18 mouse cellular contexts compared by ENCODE assay signal in genomic region chr5:121062930-121063584, GRCm38 (mm10). TPM values are rescaled to one million over a fixed set of nuclear protein-coding genes. Genes with fewer than 3 reads are reported as not detected.
DNase-seq lines count a peak whose midpoint lies in the region; ATAC-seq and TF ChIP-seq lines count a peak whose summit lies in the region.
"Had no signal": no experiment of that assay in that cellular context is flagged by ENCODE, and none has a peak within 500 bp of the region (broad histone marks: within the 10 kb centered on the region; RNA-seq: fewer than 3 reads in every experiment).

No protein-coding gene starts in this region.

- TF ChIP-seq POLR2A in thymus, adult 2 months (IDR thresholded peaks at IDR 0.05; ENCODE audit: control insufficient read depth, extremely low read depth, insufficient read depth, low read length, poor library complexity): no peak

- H3K27ac ChIP-seq in midbrain, postnatal 0 days (ENCODE audit: low read depth, low read length): peak overlapping the region; percentile 32; the same call in 1 of the 2 replicates
- H3K27ac ChIP-seq in midbrain, embryonic 13.5 days: no peak overlapping the region
- H3K27ac ChIP-seq in hindbrain, embryonic 13.5 days: peak overlapping the region; percentile 55
- no peak overlapping the region; the same call in 1 of the 2 replicates for H3K27ac ChIP-seq in neural tube, embryonic 15.5 days (replicated peaks)
- no peak overlapping the region for H3K27ac ChIP-seq in thymus, adult 2 months (ENCODE audit: control insufficient read depth, insufficient read depth, low read length)
- H3K27ac ChIP-seq: intestine, embryonic 15.5 days; limb, embryonic 13.5 days had no signal

- no peaks in the 10 kb centered on the region for H3K36me3 ChIP-seq in midbrain, postnatal 0 days (ENCODE audit: insufficient read depth, low read length)
- no peaks in the 10 kb centered on the region for H3K36me3 ChIP-seq in midbrain, embryonic 13.5 days
- no peaks in the 10 kb centered on the region for H3K36me3 ChIP-seq in hindbrain, embryonic 13.5 days
- H3K36me3 ChIP-seq in neural tube, embryonic 15.5 days: no peaks in the 10 kb centered on the region
- H3K36me3 ChIP-seq in thymus, adult 2 months (ENCODE audit: control insufficient read depth, insufficient read depth, low read length): no peaks in the 10 kb centered on the region
- H3K36me3 ChIP-seq: G1E; intestine, embryonic 15.5 days; limb, embryonic 13.5 days had no signal

- ATAC-seq in midbrain, postnatal 0 days (ENCODE audit: low FRiP score): peak; percentile 63
- ATAC-seq in midbrain, embryonic 13.5 days: no peak
- ATAC-seq in hindbrain, embryonic 13.5 days (ENCODE audit: low FRiP score): peak; percentile 61
- ATAC-seq in neural tube, embryonic 15.5 days (ENCODE audit: low FRiP score): peak; percentile 72
- ATAC-seq: intestine, embryonic 15.5 days had no signal

- peak; percentile 11 for DNase-seq in embryo, embryonic 10 days (ENCODE audit: low spot score)
- no peak for DNase-seq in embryo, embryonic 9.5 days (ENCODE audit: extremely low spot score)
- DNase-seq in midbrain, postnatal 0 days (ENCODE audit: low spot score): peak; percentile 87
- no peak for DNase-seq in left cerebral cortex, adult 18-20 months (ENCODE audit: low spot score in 2 of 2)
- DNase-seq in thymus, adult 2 months: no peak
- DNase-seq: lung, adult 18-20 months; right cerebral cortex, postnatal 14 days; thymus, postnatal 25 days had no signal

- no peak overlapping the region for H3K9ac ChIP-seq in midbrain, postnatal 0 days (replicated peaks; ENCODE audit: low read length, poor library complexity, severe bottlenecking)
- H3K9ac ChIP-seq in midbrain, embryonic 13.5 days (replicated peaks): no peak overlapping the region
- 0 out of 2 replicates have a peak overlapping the region, but pooled peaks have one; percentile 13 for H3K9ac ChIP-seq in hindbrain, embryonic 13.5 days
- no peak overlapping the region for H3K9ac ChIP-seq in neural tube, embryonic 15.5 days (replicated peaks)
- H3K9ac ChIP-seq: intestine, embryonic 15.5 days; limb, embryonic 13.5 days had no signal

- no peak for TF ChIP-seq CTCF in midbrain, postnatal 0 days (IDR thresholded peaks at IDR 0.05)
- no peak for TF ChIP-seq CTCF in thymus, adult 2 months (IDR thresholded peaks at IDR 0.05; ENCODE audit: borderline replicate concordance, control insufficient read depth, extremely low read depth, insufficient read depth, low read length, poor library complexity)

- 33% methylated on average over 4 of the region's 4 CpGs for WGBS in midbrain, postnatal 0 days
- 36% methylated on average over 4 of the region's 4 CpGs for WGBS in midbrain, embryonic 13.5 days
- 24% methylated on average over 4 of the region's 4 CpGs for WGBS in hindbrain, embryonic 13.5 days
- WGBS in neural tube, embryonic 15.5 days: 24% methylated on average over 4 of the region's 4 CpGs
- WGBS in thymus, adult 2 months: 58% methylated on average over 4 of the region's 4 CpGs

- no peaks in the 10 kb centered on the region; the same call in 1 of the 2 replicates for H3K4me1 ChIP-seq in midbrain, postnatal 0 days (ENCODE audit: insufficient read depth, low read length)
- H3K4me1 ChIP-seq in midbrain, embryonic 13.5 days (replicated peaks): peaks cover 16% of the 10 kb centered on the region
- peaks cover 16% of the 10 kb centered on the region for H3K4me1 ChIP-seq in hindbrain, embryonic 13.5 days (replicated peaks)
- peaks cover 15% of the 10 kb centered on the region for H3K4me1 ChIP-seq in neural tube, embryonic 15.5 days
- no peaks in the 10 kb centered on the region for H3K4me1 ChIP-seq in thymus, adult 2 months (replicated peaks; ENCODE audit: control insufficient read depth, insufficient read depth, low read length)
- H3K4me1 ChIP-seq: intestine, embryonic 15.5 days; limb, embryonic 13.5 days had no signal

- no peak overlapping the region for H3K4me2 ChIP-seq in midbrain, postnatal 0 days (ENCODE audit: low read depth, low read length, poor library complexity, severe bottlenecking)
- no peak overlapping the region for H3K4me2 ChIP-seq in midbrain, embryonic 13.5 days (replicated peaks)
- no peak overlapping the region for H3K4me2 ChIP-seq in hindbrain, embryonic 13.5 days
- H3K4me2 ChIP-seq in neural tube, embryonic 15.5 days: no peak overlapping the region
- H3K4me2 ChIP-seq: intestine, embryonic 15.5 days; limb, embryonic 13.5 days had no signal

- H3K9me3 ChIP-seq in midbrain, postnatal 0 days (ENCODE audit: low read length): no peaks in the 10 kb centered on the region
- peaks cover 3% of the 10 kb centered on the region; the same call in 1 of the 2 replicates for H3K9me3 ChIP-seq in midbrain, embryonic 13.5 days
- no peaks in the 10 kb centered on the region for H3K9me3 ChIP-seq in hindbrain, embryonic 13.5 days
- no peaks in the 10 kb centered on the region for H3K9me3 ChIP-seq in neural tube, embryonic 15.5 days (replicated peaks)
- H3K9me3 ChIP-seq: G1E; intestine, embryonic 15.5 days; limb, embryonic 13.5 days had no signal

- no peak overlapping the region for H3K4me3 ChIP-seq in midbrain, postnatal 0 days (ENCODE audit: low read depth, low read length)
- no peak overlapping the region for H3K4me3 ChIP-seq in midbrain, embryonic 13.5 days (replicated peaks)
- no peak overlapping the region for H3K4me3 ChIP-seq in hindbrain, embryonic 13.5 days
- H3K4me3 ChIP-seq in neural tube, embryonic 15.5 days (replicated peaks): no peak overlapping the region
- H3K4me3 ChIP-seq in thymus, adult 2 months (ENCODE audit: control insufficient read depth, insufficient read depth, low read length): no peak overlapping the region
- H3K4me3 ChIP-seq: erythroblast, embryonic 14.5 days; intestine, embryonic 15.5 days; limb, embryonic 13.5 days had no signal

- no peaks in the 10 kb centered on the region for H3K27me3 ChIP-seq in midbrain, postnatal 0 days (ENCODE audit: insufficient read depth, low read length)
- H3K27me3 ChIP-seq in midbrain, embryonic 13.5 days: no peaks in the 10 kb centered on the region
- no peaks in the 10 kb centered on the region for H3K27me3 ChIP-seq in hindbrain, embryonic 13.5 days
- H3K27me3 ChIP-seq in neural tube, embryonic 15.5 days (replicated peaks): no peaks in the 10 kb centered on the region
- no peaks in the 10 kb centered on the region for H3K27me3 ChIP-seq in thymus, adult 2 months (ENCODE audit: control insufficient read depth, insufficient read depth, low read length)
- H3K27me3 ChIP-seq: intestine, embryonic 15.5 days; limb, embryonic 13.5 days had no signal

RNA-seq across cellular contexts. Expression of gene Rph3a, which starts 53.2 kb away (rescaled TPM):
- 43.6 and 44.6 TPM in 2 replicates for total RNA-seq in midbrain, postnatal 0 days (2014; rRNA removed)
- 33.3 and 35.5 TPM in 2 replicates for polyA plus RNA-seq in midbrain, postnatal 0 days (2015; fragmentation: Nextera tagmentation; extraction: Ambion mirVana)
- polyA plus RNA-seq in midbrain, embryonic 13.5 days (2015; fragmentation: Nextera tagmentation; extraction: Ambion mirVana): 8.4 and 9.1 TPM in 2 replicates
- polyA plus RNA-seq in hindbrain, embryonic 13.5 days (2015; fragmentation: Nextera tagmentation; extraction: Ambion mirVana): 15.0 and 16.1 TPM in 2 replicates
- 22.1 and 25.6 TPM in 2 replicates for polyA plus RNA-seq in neural tube, embryonic 15.5 days (2015; fragmentation: Nextera tagmentation; extraction: Ambion mirVana)
- 100 to 1,000 TPM; 309 to 328 TPM for total RNA-seq in left cerebral cortex, adult 18-20 months (2021)
- 0.23 and 0.26 TPM in 2 replicates for polyA plus RNA-seq in thymus, adult 2 months (2012; rRNA removed)
- total RNA-seq: common myeloid progenitor, adult 5-6 weeks; G1E; granulocyte monocyte progenitor cell, adult 5-6 weeks had no signal
- polyA plus RNA-seq: erythroblast, embryonic 14.5 days; G1E; heart, postnatal 0 days had no signal

Comparison
In these comparisons a context has a peak if more than half of its experiments do, and no peak if none do; other contexts are left out.
1. DNase-seq: peak in embryo, embryonic 10 days (single experiment) and midbrain, postnatal 0 days (single experiment); none in embryo, embryonic 9.5 days (single experiment), left cerebral cortex, adult 18-20 months (0 of 2) and thymus, adult 2 months (single experiment).
2. H3K27ac ChIP-seq: peak in midbrain, postnatal 0 days (single experiment) and hindbrain, embryonic 13.5 days (single experiment); none in midbrain, embryonic 13.5 days (single experiment), neural tube, embryonic 15.5 days (single experiment) and thymus, adult 2 months (single experiment).